In genomic region chr6:143174226-143174625, GRCm38 (mm10) we compare ENCODE assay signal across 1 mouse cellular context.
TF ChIP-seq lines count a peak whose summit lies in the region.

No protein-coding gene starts in this region.

TF ChIP-seq in CH12.LX, 34 proteins besides CTCF, POLR2A, EP300 and RAD21 (continued from another document):
- TF ChIP-seq CHD1 (IDR thresholded peaks at IDR 0.05; ENCODE audit: low read depth, low read length) (no peak), PAX5 (IDR thresholded peaks at IDR 0.05; ENCODE audit: low read length) (no peak)
